Mouse (Mus musculus) midbrain, embryonic 12.5 days (tissue): ENCODE results near the gene Psma7. TPM values are rescaled to one million over a fixed set of nuclear protein-coding genes. Genes with fewer than 3 reads are reported as not detected.

ENCODE experiments used
- ATAC-seq: fragments of 200-750 bp; cut with Nextera tagmentation; 2 replicates; pipeline ENCODE4 v1.8.0; 2017; ENCODE audit warnings: low read depth, moderate TSS enrichment, moderate library complexity; ENCODE audit not compliant: low FRiP score
- H3K27ac ChIP-seq: fragments of 300-500 bp; sonication (generic); replicated peaks from 2 replicates; pipeline ENCODE4 v1.5.1; 2016; ENCODE audit warnings: mild to moderate bottlenecking
- H3K27me3 ChIP-seq: fragments of 300-500 bp; sonication (generic); 2 replicates; pipeline ENCODE4 v1.6.1; 2016; ENCODE audit warnings: mild to moderate bottlenecking
- H3K36me3 ChIP-seq: fragments of 300-500 bp; sonication (generic); 2 replicates; pipeline ENCODE4 v1.6.1; 2016
- H3K4me1 ChIP-seq: fragments of 300-500 bp; sonication (generic); 2 replicates; pipeline ENCODE4 v1.6.1; 2016
- H3K4me2 ChIP-seq: fragments of 300-500 bp; sonication (generic); replicated peaks from 2 replicates; pipeline ENCODE4 v1.6.1; 2016; ENCODE audit warnings: mild to moderate bottlenecking, moderate library complexity
- H3K4me3 ChIP-seq: fragments of 300-500 bp; sonication (generic); 2 replicates; pipeline ENCODE4 v1.5.1; 2016; ENCODE audit warnings: mild to moderate bottlenecking
- H3K9ac ChIP-seq: fragments of 300-500 bp; sonication (generic); replicated peaks from 2 replicates; pipeline ENCODE4 v1.6.1; 2016; ENCODE audit warnings: mild to moderate bottlenecking, moderate library complexity
- H3K9me3 ChIP-seq: fragments of 300-500 bp; sonication (generic); 2 replicates; pipeline ENCODE4 v1.6.1; 2016; ENCODE audit warnings: mild to moderate bottlenecking
- WGBS: fragments of 180-500 bp; shearing (Covaris S2); methylation state at CpG from one replicate; pipeline ENCODE4 v1.1.7; 2016; 5-methylcytosine and 5-hydroxymethylcytosine counted together
- polyA plus RNA-seq: library from polyadenylated mRNA; unstranded; fragments of >200 nt; fragmentation: Nextera tagmentation; extraction: Ambion mirVana; gene quantifications from 2 replicates; pipeline ENCODE4 v1.2.1, GENCODE M21; 2016

Psma7 gene
- polyA plus RNA-seq, 1 experiment from 2014 or later = 613 TPM

GRCm38 (mm10) chr2:180020091-180020661 lies 22.1 kb downstream of the Psma7 start:
- H3K27me3 ChIP-seq = peaks cover 34% of the 10 kb centered on the region
- H3K4me1 ChIP-seq = 0 out of 2 replicates have a peak, but pooled peaks cover 4% of the 10 kb centered on the region
- H3K4me3 ChIP-seq = no peak overlapping the region
- H3K9ac ChIP-seq = no peak overlapping the region
- no peak overlapping the region for H3K4me2 ChIP-seq
- no peak for ATAC-seq
- no peaks in the 10 kb centered on the region for H3K36me3 ChIP-seq
- H3K9me3 ChIP-seq = no peaks in the 10 kb centered on the region
- no peak overlapping the region for H3K27ac ChIP-seq
- 81% methylated on average over 7 of the region's 7 CpGs for WGBS

GRCm38 (mm10) chr2:180018573-180018972 lies 23.7 kb downstream of the Psma7 start:
- ATAC-seq = no peak
- 89% methylated on average over 9 of the region's 9 CpGs for WGBS

DNA sequence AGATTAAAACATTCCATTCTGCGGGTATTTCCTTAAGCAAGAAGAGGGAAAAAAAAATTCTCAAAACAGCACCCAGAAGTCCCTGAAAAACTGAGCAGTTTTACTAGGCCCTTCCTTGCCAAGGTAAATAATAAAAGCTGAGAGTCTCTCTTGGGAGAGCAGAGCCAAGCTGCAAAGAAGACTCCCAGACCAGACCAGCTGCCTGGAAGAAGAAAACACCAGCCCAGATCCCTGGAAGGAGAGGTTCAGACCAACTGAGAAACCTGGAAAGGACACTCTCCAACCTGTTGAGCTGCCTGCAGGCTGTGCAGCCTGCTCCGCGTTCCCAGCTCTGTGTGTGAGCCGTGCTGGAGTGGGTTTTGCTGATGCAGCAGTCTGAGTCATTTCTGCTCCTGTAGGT lies 24.6 kb downstream of the Psma7 start:
- H3K4me3 ChIP-seq = no peak overlapping the region
- H3K4me2 ChIP-seq = no peak overlapping the region
- H3K27ac ChIP-seq = no peak overlapping the region
- H3K27me3 ChIP-seq = peaks cover 22% of the 10 kb centered on the region
- H3K9me3 ChIP-seq = no peaks in the 10 kb centered on the region
- H3K4me1 ChIP-seq = no peaks in the 10 kb centered on the region
- 65% methylated on average over 4 of the region's 4 CpGs for WGBS
- no peak for ATAC-seq
- H3K36me3 ChIP-seq = no peaks in the 10 kb centered on the region
- no peak overlapping the region for H3K9ac ChIP-seq

More at GRCm38 (mm10) chr2:180018573-180018972, 23.7 kb downstream of the Psma7 start:
- H3K4me2 ChIP-seq = no peak overlapping the region
- H3K9me3 ChIP-seq = no peaks in the 10 kb centered on the region
- H3K36me3 ChIP-seq = no peaks in the 10 kb centered on the region
- H3K4me3 ChIP-seq = no peak overlapping the region
- no peak overlapping the region for H3K27ac ChIP-seq
- H3K9ac ChIP-seq = no peak overlapping the region
- no peaks in the 10 kb centered on the region for H3K4me1 ChIP-seq
- H3K27me3 ChIP-seq = peaks cover 31% of the 10 kb centered on the region

DNA sequence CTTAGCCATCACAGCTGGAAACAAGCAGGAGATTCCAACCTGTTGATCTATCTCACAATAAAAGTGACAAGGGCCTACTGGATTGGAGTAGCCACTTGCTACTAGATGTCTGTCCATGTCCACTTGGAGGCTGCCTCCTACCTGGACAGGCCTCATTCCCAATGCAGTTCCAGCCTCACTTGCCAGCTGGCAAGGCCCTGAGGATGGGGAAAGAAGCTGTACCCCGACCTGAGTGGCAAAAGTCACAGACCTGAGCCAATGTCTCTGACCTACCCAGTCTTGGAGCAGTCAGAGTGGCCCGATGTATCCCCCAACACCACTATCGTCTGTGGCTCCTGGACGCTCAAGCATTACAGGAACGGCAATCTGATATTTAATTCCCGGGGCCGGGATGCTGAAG lies 28.5 kb downstream of the Psma7 start:
- no peak for ATAC-seq
- Histone ChIP-seq H3K9me3 (no peaks in the 10 kb centered on the region), H3K4me3 (no peak overlapping the region), H3K4me2 (no peak overlapping the region), H3K27ac (no peak overlapping the region), H3K4me1 (no peaks in the 10 kb centered on the region), H3K9ac (no peak overlapping the region), H3K36me3 (no peaks in the 10 kb centered on the region), H3K27me3 (peaks cover 3% of the 10 kb centered on the region; the same call in 1 of the 2 replicates)
- WGBS = 94% methylated on average over 7 of the region's 7 CpGs

DNA sequence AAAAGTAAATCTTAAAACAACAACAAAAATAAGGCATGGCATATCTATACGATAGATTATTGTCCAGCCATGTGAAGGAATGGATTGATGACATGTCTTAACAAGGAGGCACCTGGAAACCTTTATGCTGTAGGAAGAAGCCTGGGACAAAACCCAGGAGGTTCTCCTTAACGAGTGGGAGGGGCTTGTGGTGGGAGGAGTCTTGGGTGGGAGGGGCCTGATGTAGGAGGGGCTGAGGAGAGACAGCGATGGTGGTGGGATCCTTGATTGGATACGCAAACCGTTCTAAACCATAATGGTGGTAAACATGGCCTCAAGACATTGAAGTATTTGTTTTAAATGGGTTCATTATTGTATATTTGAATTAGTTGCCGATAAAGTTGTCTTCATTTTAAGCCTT lies 30.9 kb downstream of the Psma7 start:
- ATAC-seq = no peak
- no peaks in the 10 kb centered on the region for H3K27me3 ChIP-seq

GRCm38 (mm10) chr2:180010686-180011085 lies 31.5 kb downstream of the Psma7 start:
- WGBS = 92% methylated on average over 7 of the region's 7 CpGs
- Histone ChIP-seq H3K4me3 (no peak overlapping the region), H3K4me1 (no peaks in the 10 kb centered on the region), H3K36me3 (no peaks in the 10 kb centered on the region), H3K4me2 (no peak overlapping the region), H3K27me3 (no peaks in the 10 kb centered on the region), H3K27ac (no peak overlapping the region), H3K9ac (no peak overlapping the region), H3K9me3 (no peaks in the 10 kb centered on the region)
- ATAC-seq = no peak

More for the DNA sequence above, 30.9 kb downstream of the Psma7 start:
- no peak overlapping the region for H3K27ac ChIP-seq
- H3K9me3 ChIP-seq = no peaks in the 10 kb centered on the region
- H3K36me3 ChIP-seq = no peaks in the 10 kb centered on the region
- WGBS = 84% methylated on average over 6 of the region's 6 CpGs
- H3K4me1 ChIP-seq = no peaks in the 10 kb centered on the region
- H3K4me2 ChIP-seq = no peak overlapping the region
- no peak overlapping the region for H3K9ac ChIP-seq
- no peak overlapping the region for H3K4me3 ChIP-seq

- ATAC-seq = no peak
- no peak overlapping the region for H3K27ac ChIP-seq
- no peaks in the 10 kb centered on the region for H3K27me3 ChIP-seq
- H3K4me3 ChIP-seq = no peak overlapping the region
- H3K4me2 ChIP-seq = no peak overlapping the region
- 48% methylated on average over 8 of the region's 9 CpGs for WGBS
- no peaks in the 10 kb centered on the region for H3K36me3 ChIP-seq
- H3K9me3 ChIP-seq = no peaks in the 10 kb centered on the region
- H3K9ac ChIP-seq = no peak overlapping the region
- no peaks in the 10 kb centered on the region for H3K4me1 ChIP-seq
Measured at GRCm38 (mm10) chr2:180006352-180007017, 35.7 kb downstream of the Psma7 start.

GRCm38 (mm10) chr2:180005656-180006351 lies 36.4 kb downstream of the Psma7 start:
- Histone ChIP-seq H3K27ac (no peak overlapping the region), H3K4me3 (no peak overlapping the region), H3K4me1 (no peaks in the 10 kb centered on the region), H3K9ac (no peak overlapping the region), H3K9me3 (no peaks in the 10 kb centered on the region), H3K27me3 (no peaks in the 10 kb centered on the region), H3K36me3 (no peaks in the 10 kb centered on the region), H3K4me2 (no peak overlapping the region)
- 62% methylated on average over 5 of the region's 5 CpGs for WGBS
- ATAC-seq = no peak

- H3K36me3 ChIP-seq = no peaks in the 10 kb centered on the region
- no peaks in the 10 kb centered on the region for H3K4me1 ChIP-seq
- H3K27me3 ChIP-seq = no peaks in the 10 kb centered on the region
- WGBS = 90% methylated on average over 9 of the region's 9 CpGs
- no peak overlapping the region for H3K27ac ChIP-seq
- no peak overlapping the region for H3K4me3 ChIP-seq
- no peaks in the 10 kb centered on the region for H3K9me3 ChIP-seq
- H3K9ac ChIP-seq = no peak overlapping the region
- H3K4me2 ChIP-seq = no peak overlapping the region
- no peak for ATAC-seq
Measured at GRCm38 (mm10) chr2:180001635-180002034, 40.6 kb downstream of the Psma7 start.

GRCm38 (mm10) chr2:179998431-179998830 lies 43.8 kb downstream of the Psma7 start:
- ATAC-seq = no peak
- H3K27me3 ChIP-seq = no peaks in the 10 kb centered on the region

DNA sequence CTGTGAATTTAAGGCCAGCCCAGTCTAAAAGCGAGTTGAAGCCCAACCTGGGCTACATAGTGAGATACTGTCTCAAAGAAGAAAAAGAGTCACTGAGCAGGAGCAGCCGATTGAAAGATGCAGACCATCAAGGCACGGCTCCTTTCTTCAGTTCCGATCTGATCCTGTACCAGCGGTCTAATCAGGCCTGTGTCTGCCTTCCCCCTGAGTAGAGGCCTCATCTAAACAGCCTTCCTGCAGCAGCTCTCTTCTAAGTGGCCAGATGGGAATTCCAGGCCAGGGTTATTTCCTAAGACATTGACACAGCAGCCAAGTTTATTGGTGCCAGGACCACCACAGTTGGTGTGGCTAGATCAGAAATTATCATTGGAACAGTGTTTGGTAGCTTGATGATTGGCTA lies 49.2 kb downstream of the Psma7 start:
- no peaks in the 10 kb centered on the region for H3K36me3 ChIP-seq
- no peaks in the 10 kb centered on the region for H3K9me3 ChIP-seq
- H3K4me3 ChIP-seq = no peak overlapping the region
- no peaks in the 10 kb centered on the region for H3K27me3 ChIP-seq
- 90% methylated on average over 5 of the region's 5 CpGs for WGBS
- no peak overlapping the region for H3K4me2 ChIP-seq
- H3K27ac ChIP-seq = no peak overlapping the region
- H3K9ac ChIP-seq = no peak overlapping the region
- ATAC-seq = no peak
- H3K4me1 ChIP-seq = no peaks in the 10 kb centered on the region

More at GRCm38 (mm10) chr2:179998431-179998830, 43.8 kb downstream of the Psma7 start:
- H3K36me3 ChIP-seq = no peaks in the 10 kb centered on the region
- no peak overlapping the region for H3K4me3 ChIP-seq
- no peak overlapping the region for H3K27ac ChIP-seq
- no peak overlapping the region for H3K9ac ChIP-seq
- WGBS = 78% methylated on average over 4 of the region's 4 CpGs
- H3K9me3 ChIP-seq = no peaks in the 10 kb centered on the region
- no peak overlapping the region for H3K4me2 ChIP-seq
- H3K4me1 ChIP-seq = no peaks in the 10 kb centered on the region

DNA sequence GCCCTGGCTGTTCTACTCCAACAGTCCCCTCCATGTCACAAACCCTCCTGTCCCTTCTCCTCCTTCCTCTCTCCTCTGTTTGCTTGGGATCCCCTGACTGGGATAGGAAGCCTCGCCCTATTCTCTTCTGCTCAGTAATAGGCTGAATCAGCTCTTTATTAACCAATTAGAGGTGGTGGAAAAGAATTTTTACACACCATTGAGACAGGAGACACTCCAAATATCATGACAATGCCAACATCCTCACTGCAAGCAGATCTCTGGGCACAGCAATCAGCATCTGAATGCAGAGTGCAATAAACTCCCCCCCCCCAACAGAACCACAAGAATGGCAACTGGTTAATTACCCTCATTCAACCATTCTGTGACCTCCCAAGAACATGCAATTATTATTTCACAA lies 53.1 kb downstream of the Psma7 start:
- 45% methylated on average over 1 of the region's 1 CpGs for WGBS
- Histone ChIP-seq H3K4me3 (no peak overlapping the region), H3K4me1 (no peaks in the 10 kb centered on the region), H3K9ac (no peak overlapping the region), H3K36me3 (no peaks in the 10 kb centered on the region), H3K4me2 (no peak overlapping the region), H3K27me3 (no peaks in the 10 kb centered on the region), H3K9me3 (no peaks in the 10 kb centered on the region), H3K27ac (no peak overlapping the region)
- no peak for ATAC-seq
